Mouse (Mus musculus) 3134 (cell line): Measurements from ENCODE around the gene Jrkl.
A peak's percentile ranks its signal among the peaks of the same experiment; 100 is the strongest.

Experiments
- DNase-seq: peaks from one replicate; pipeline ENCODE4 v3.0.0-alpha.2; 2011; ENCODE audit warnings: low spot score; ENCODE audit not compliant: insufficient read length; ENCODE audit errors: extremely low read depth

The Jrkl gene

GRCm38 (mm10) chr9:13245481-13245880 is at the start of gene Jrkl:
TSS of gene Jrkl (minus strand) at chr9:13245829.
- peak; percentile 60 for DNase-seq

GRCm38 (mm10) chr9:13287482-13287881 is 41.9 kb upstream of the Jrkl start:
- DNase-seq, result no peak

GRCm38 (mm10) chr9:13273219-13273618 is 27.6 kb upstream of the Jrkl start:
- DNase-seq, result no peak

GRCm38 (mm10) chr9:13260980-13261379 is 15.4 kb upstream of the Jrkl start:
- DNase-seq, result no peak

- no peak for DNase-seq
Measured at GRCm38 (mm10) chr9:13258173-13258572, 12.5 kb upstream of the Jrkl start.

- DNase-seq, result no peak
Measured at GRCm38 (mm10) chr9:13256726-13257125, 11.1 kb upstream of the Jrkl start.

- DNase-seq, result no peak
Measured at GRCm38 (mm10) chr9:13251251-13251650, 5.6 kb upstream of the Jrkl start.

GRCm38 (mm10) chr9:13248104-13248503 is 2.5 kb upstream of the Jrkl start:
- DNase-seq, result no peak

GRCm38 (mm10) chr9:13246815-13247638 is 1.4 kb upstream of the Jrkl start, which contains the start of gene Ccdc82:
TSS of gene Ccdc82 (plus strand) at chr9:13246955.
- DNase-seq, result peak; percentile 88

GRCm38 (mm10) chr9:13242321-13242720 is 3.3 kb downstream of the Jrkl start:
- no peak for DNase-seq

- DNase-seq, result no peak
Measured at GRCm38 (mm10) chr9:13231545-13232216, 13.9 kb downstream of the Jrkl start.

- no peak for DNase-seq
Measured at GRCm38 (mm10) chr9:13230553-13230952, 15.1 kb downstream of the Jrkl start.

- no peak for DNase-seq
Measured at GRCm38 (mm10) chr9:13225872-13226271, 19.8 kb downstream of the Jrkl start.

GRCm38 (mm10) chr9:13206369-13206768 is 39.3 kb downstream of the Jrkl start:
- no peak for DNase-seq

- DNase-seq, result no peak
Measured at GRCm38 (mm10) chr9:13203681-13204080, 41.9 kb downstream of the Jrkl start.

GRCm38 (mm10) chr9:13203109-13203508 is 42.5 kb downstream of the Jrkl start:
- DNase-seq, result no peak

- no peak for DNase-seq
Measured at GRCm38 (mm10) chr9:13200079-13200478, 45.5 kb downstream of the Jrkl start.

GRCm38 (mm10) chr9:13195762-13196161 is 49.9 kb downstream of the Jrkl start:
- no peak for DNase-seq

GRCm38 (mm10) chr9:13195268-13195667 is 50.4 kb downstream of the Jrkl start:
- DNase-seq, result no peak

GRCm38 (mm10) chr9:13194619-13195018 is 51.0 kb downstream of the Jrkl start:
- no peak for DNase-seq
